Mouse (Mus musculus) erythroblast, embryonic 14.5 days (primary cell): ENCODE data around the gene Ccp110.
A peak's percentile ranks its signal among the peaks of the same experiment; 100 is the strongest.

Source experiments
- GATA1 ChIP-seq: IDR thresholded peaks from 2 replicates; pipeline ENCODE4 v1.6.1; 2012; ENCODE audit warnings: low read length, inconsistent platforms, mixed read lengths
- TAL1 ChIP-seq: IDR thresholded peaks from 3 replicates; pipeline ENCODE4 v1.6.1; 2012; ENCODE audit warnings: low read length, inconsistent platforms, mixed read lengths

DNA sequence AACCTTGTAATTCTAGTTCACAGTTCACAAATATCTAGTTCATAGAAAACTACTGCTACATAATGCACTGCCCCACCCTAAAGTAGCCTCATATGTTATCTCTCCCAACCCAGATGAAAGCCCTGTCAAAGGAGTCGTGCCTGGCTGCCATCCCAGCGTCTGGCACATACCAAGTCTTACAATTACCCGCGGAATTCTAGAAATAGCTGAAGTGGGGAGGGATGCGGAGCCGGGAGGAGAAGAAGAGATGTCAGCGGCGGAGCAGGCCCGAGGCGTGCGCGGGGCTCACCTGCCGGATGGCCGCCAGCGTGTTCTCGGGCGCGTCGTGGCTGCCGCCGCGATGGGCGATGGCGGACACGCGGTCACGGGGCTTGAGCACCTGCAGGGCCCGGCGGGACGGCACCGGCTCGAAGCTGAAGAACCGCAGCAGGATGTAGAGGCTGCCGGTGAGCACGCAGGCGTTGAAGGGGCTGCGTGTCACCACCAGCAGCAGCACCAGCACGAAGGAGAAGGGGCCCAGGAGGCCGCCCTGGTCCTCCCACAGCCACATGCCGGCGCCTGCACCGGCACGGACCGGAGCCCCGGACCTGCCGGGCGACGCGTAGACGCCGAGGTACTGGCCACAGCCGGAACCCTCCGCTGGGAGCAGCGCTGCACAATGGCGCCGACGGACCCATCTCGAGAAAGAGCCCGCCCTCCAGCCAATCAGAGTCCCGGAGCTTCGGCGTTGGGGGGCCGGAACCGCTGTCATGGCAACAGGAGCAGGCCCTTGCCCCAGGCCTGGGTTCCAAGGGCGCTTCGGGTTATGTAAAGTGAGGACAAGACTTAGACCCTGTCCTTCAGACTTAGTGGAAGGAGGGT is 7.0 kb upstream of the Ccp110 start, which contains the start of gene Gde1:
- peak; percentile 38; the same call in 1 of the 3 replicates for TF ChIP-seq TAL1
- TF ChIP-seq GATA1, result peak; percentile 63
